Mouse (Mus musculus) neural tube, embryonic 12.5 days (tissue): Measurements from ENCODE around the gene Arnt. TPM values are rescaled to one million over a fixed set of nuclear protein-coding genes. Genes with fewer than 3 reads are reported as not detected.

ENCODE experiments used
- ATAC-seq: fragments of 200-750 bp; cut with Nextera tagmentation; 2 replicates; pipeline ENCODE4 v1.8.0; 2017; ENCODE audit warnings: low read depth, mild to moderate bottlenecking, moderate TSS enrichment, moderate library complexity; ENCODE audit not compliant: low FRiP score
- H3K27ac ChIP-seq: fragments of 300-500 bp; sonication (generic); 2 replicates; pipeline ENCODE4 v1.5.1; 2016
- H3K27me3 ChIP-seq: fragments of 300-500 bp; sonication (generic); replicated peaks from 2 replicates; pipeline ENCODE4 v1.6.1; 2016; ENCODE audit warnings: mild to moderate bottlenecking
- H3K36me3 ChIP-seq: fragments of 300-500 bp; sonication (generic); 2 replicates; pipeline ENCODE4 v1.6.1; 2016; ENCODE audit warnings: mild to moderate bottlenecking
- H3K4me1 ChIP-seq: fragments of 300-500 bp; sonication (generic); 2 replicates; pipeline ENCODE4 v1.6.1; 2016
- H3K4me2 ChIP-seq: fragments of 300-500 bp; sonication (generic); replicated peaks from 2 replicates; pipeline ENCODE4 v1.6.1; 2016; ENCODE audit warnings: mild to moderate bottlenecking
- H3K4me3 ChIP-seq: fragments of 300-500 bp; sonication (generic); 2 replicates; pipeline ENCODE4 v1.5.1; 2016
- H3K9ac ChIP-seq: fragments of 300-500 bp; sonication (generic); 2 replicates; pipeline ENCODE4 v1.6.1; 2016; ENCODE audit warnings: mild to moderate bottlenecking
- H3K9me3 ChIP-seq: fragments of 300-500 bp; sonication (generic); 2 replicates; pipeline ENCODE4 v1.6.1; 2016; ENCODE audit warnings: mild to moderate bottlenecking
- WGBS: fragments of 180-500 bp; shearing (Covaris S2); methylation state at CpG from one replicate; pipeline ENCODE4 v1.1.7; 2016; 5-methylcytosine and 5-hydroxymethylcytosine counted together
- polyA plus RNA-seq: library from polyadenylated mRNA; unstranded; fragments of >200 nt; fragmentation: Nextera tagmentation; extraction: Ambion mirVana; gene quantifications from 2 replicates; pipeline ENCODE4 v1.2.1, GENCODE M21; 2016

Gene Arnt
- polyA plus RNA-seq, 1 experiment from 2014 or later: 33.2 TPM

DNA sequence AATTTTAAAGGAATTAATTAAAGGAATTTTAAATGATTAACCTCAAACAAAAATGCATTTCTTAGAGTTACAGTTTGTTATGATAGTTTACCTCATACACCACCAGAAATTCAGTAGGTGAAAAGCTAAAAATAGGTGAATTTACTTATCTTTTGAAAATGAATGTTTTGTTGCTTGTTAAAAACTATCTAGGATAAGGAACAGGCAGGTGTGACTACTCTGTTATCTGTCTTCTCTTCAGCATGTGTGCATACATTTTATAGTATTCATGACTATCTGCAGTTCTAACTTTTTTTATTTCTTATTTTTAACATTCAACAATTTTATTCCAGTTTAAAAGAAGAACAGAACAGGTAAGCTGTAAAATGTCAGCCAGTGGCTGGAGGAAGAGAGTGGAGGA is 29.7 kb downstream of the Arnt start:
- no peaks in the 10 kb centered on the region for H3K9me3 ChIP-seq
- no peak overlapping the region for H3K9ac ChIP-seq
- no peaks in the 10 kb centered on the region for H3K4me1 ChIP-seq
- peaks cover 14% of the 10 kb centered on the region for H3K36me3 ChIP-seq
- no peak for ATAC-seq
- no peak overlapping the region for H3K27ac ChIP-seq
- H3K27me3 ChIP-seq: no peaks in the 10 kb centered on the region
- H3K4me2 ChIP-seq: no peak overlapping the region
- H3K4me3 ChIP-seq: no peak overlapping the region

DNA sequence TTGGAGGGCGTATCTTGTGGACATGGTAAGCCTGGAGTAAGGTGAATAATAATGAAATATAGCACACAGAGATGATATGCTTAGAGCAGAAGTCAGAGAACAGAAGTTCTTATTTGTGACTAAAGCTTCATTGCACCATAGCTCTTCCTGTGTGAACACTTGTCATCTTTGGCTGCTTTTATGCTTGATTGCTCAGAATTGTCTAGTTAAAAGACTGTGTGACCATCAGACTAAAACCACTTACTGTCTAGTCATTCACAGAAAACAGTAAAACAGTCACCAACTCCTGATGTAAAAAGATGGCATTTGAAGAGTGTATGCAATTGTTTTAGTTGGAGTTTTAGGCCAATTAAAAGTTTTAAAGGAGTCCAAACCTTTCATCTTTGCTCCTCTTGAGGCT is 44.8 kb downstream of the Arnt start:
- no peak overlapping the region for H3K27ac ChIP-seq
- ATAC-seq: no peak
- H3K4me1 ChIP-seq: no peaks in the 10 kb centered on the region
- H3K27me3 ChIP-seq: no peaks in the 10 kb centered on the region
- peaks cover 47% of the 10 kb centered on the region for H3K36me3 ChIP-seq
- no peak overlapping the region for H3K9ac ChIP-seq
- H3K9me3 ChIP-seq: no peaks in the 10 kb centered on the region
- no peak overlapping the region for H3K4me2 ChIP-seq
- WGBS: 100% methylated on average over 1 of the region's 1 CpGs
- no peak overlapping the region for H3K4me3 ChIP-seq

DNA sequence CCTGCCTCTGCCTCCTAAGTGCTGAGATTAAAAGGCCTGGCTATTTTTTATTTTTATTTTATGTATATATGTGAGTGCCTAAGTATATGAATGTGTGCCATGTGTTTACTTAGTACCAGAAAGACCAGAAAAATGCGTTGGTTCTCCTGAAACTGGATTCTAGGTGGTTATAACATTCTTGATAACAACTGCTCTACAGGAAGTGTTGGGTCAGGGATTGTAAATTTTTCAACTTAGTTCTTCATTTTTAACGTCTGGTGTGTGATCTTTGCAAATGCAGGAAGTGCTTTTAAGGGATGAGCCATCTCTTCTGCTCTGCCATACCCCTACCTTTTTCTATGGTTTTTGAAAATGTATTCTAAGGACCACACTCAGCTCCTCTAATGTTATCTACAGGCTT is 52.2 kb downstream of the Arnt start:
- WGBS: 90% methylated on average over 2 of the region's 2 CpGs
- Histone ChIP-seq H3K4me2 (no peak overlapping the region), H3K9me3 (no peaks in the 10 kb centered on the region), H3K9ac (no peak overlapping the region), H3K27me3 (no peaks in the 10 kb centered on the region), H3K27ac (no peak overlapping the region), H3K4me1 (no peaks in the 10 kb centered on the region), H3K36me3 (peaks cover 48% of the 10 kb centered on the region), H3K4me3 (no peak overlapping the region)
- ATAC-seq: no peak

DNA sequence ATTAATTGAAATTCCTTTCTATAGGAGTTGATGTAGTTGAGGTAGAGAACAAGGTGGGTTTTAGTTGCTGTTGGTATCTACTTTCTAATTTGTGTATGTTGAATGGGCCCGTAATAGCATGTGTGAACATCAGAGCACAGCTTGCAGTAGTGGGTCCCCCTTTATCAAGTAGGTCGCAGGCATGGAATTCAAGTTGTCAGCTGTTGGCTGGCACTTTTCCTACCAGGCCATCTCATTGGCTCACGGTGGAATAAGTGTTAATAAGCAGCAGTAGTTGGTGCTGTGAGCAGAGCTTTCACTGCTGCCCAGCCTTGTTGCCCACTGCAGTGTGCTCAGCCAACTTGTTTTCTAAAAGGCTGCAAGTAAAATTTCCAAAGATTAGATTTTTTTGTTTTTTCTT is 54.5 kb downstream of the Arnt start:
- Histone ChIP-seq H3K4me1 (no peaks in the 10 kb centered on the region), H3K4me2 (no peak overlapping the region), H3K27me3 (no peaks in the 10 kb centered on the region), H3K36me3 (peaks cover 60% of the 10 kb centered on the region), H3K4me3 (no peak overlapping the region), H3K27ac (no peak overlapping the region), H3K9me3 (no peaks in the 10 kb centered on the region), H3K9ac (no peak overlapping the region)
- ATAC-seq: no peak
- 93% methylated on average over 3 of the region's 3 CpGs for WGBS

DNA sequence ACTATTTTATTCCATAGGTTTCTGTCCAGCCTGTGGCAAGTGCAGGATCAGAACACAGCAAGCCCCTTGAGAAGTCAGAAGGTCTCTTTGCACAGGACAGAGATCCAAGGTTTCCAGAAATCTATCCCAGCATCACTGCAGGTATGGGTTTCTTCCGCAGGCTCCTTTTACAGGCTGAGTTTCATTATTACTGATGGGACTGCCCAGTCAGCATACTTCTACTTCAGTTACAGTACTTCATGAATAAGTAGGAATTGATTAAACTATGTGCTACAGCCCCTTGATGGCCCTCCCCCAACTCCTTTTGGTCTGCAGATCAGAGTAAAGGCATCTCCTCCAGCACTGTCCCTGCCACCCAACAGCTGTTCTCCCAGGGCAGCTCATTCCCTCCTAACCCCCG is 56.0 kb downstream of the Arnt start:
- WGBS: 97% methylated on average over 2 of the region's 2 CpGs

DNA sequence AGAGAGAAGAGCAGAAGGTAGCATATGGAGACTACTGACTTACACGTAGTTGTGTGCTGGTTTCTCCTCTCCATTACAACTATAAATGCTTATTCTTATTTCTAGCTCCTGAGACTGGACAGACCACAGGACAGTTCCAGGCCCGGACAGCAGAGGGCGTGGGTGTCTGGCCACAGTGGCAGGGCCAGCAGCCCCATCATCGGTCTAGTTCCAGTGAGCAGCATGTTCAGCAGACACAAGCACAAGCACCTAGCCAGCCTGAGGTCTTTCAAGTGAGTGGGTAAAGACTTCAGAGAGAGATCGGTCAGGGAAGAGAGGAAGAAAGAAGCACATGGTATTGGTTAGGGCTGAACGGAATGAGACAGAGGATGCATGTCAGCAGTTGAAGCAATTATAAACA is 60.2 kb downstream of the Arnt start:
- Histone ChIP-seq H3K27me3 (no peaks in the 10 kb centered on the region), H3K9ac (no peak overlapping the region), H3K36me3 (peaks cover 57% of the 10 kb centered on the region), H3K4me3 (no peak overlapping the region), H3K9me3 (no peaks in the 10 kb centered on the region), H3K27ac (no peak overlapping the region), H3K4me1 (no peaks in the 10 kb centered on the region), H3K4me2 (no peak overlapping the region)
- ATAC-seq: no peak
- 68% methylated on average over 6 of the region's 6 CpGs for WGBS

More for the DNA sequence above, 56.0 kb downstream of the Arnt start:
- no peak overlapping the region for H3K27ac ChIP-seq
- peaks cover 73% of the 10 kb centered on the region for H3K36me3 ChIP-seq
- H3K4me1 ChIP-seq: no peaks in the 10 kb centered on the region
- no peak overlapping the region for H3K9ac ChIP-seq
- no peak overlapping the region for H3K4me2 ChIP-seq
- no peaks in the 10 kb centered on the region for H3K9me3 ChIP-seq
- no peak for ATAC-seq
- H3K27me3 ChIP-seq: no peaks in the 10 kb centered on the region
- no peak overlapping the region for H3K4me3 ChIP-seq

DNA sequence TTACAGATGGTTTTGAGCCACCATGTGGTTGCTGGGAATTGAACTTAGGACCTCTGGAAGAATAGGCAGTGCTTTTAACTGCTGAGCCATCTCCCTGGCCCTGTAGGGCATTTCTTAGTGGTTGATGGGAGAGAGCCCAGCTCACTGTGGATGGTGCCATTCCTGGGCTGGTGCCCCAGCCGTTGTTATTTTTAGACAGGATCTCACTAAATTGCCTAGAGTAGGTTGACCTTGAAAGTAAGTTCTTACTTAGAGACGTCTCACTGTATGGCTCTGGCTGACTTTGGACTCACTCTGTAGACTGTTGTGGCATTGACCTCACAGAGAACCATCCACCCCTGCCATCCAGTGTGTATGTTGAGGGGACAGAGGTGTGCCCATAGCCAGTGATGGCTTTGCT is 64.0 kb downstream of the Arnt start:
- no peak for ATAC-seq
- peaks cover 9% of the 10 kb centered on the region for H3K4me1 ChIP-seq
- H3K36me3 ChIP-seq: peaks cover 30% of the 10 kb centered on the region
- H3K4me2 ChIP-seq: no peak overlapping the region
- H3K9ac ChIP-seq: no peak overlapping the region
- WGBS: 91% methylated on average over 2 of the region's 2 CpGs
- H3K4me3 ChIP-seq: no peak overlapping the region
- H3K27ac ChIP-seq: no peak overlapping the region
- H3K9me3 ChIP-seq: no peaks in the 10 kb centered on the region
- no peaks in the 10 kb centered on the region for H3K27me3 ChIP-seq

DNA sequence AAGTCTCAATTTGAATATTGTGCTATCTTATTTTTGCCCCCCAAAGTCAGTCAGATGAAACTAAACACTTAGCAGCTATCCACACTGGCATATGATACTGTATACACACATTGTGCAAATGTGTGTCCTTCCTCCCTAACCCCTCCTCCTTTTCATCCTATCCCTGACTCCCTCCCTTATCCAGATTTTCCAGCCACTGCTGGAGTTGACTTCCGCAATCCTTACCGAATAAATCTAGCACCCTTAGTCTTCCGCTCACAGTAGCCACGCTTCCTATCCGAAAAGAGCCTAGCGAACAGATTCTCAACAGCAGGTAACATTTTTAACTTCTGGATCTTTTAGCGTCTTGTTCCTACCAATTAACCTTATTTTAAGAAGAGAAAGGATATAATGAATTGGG is 64.8 kb downstream of the Arnt start, which contains the start of gene Ctsk:
TSS of gene Ctsk (plus strand) at position 233 of the 400 bp plus-strand sequence.
- 87% methylated on average over 7 of the region's 7 CpGs for WGBS
- ATAC-seq: no peak
- no peak within 1 kb of the TSS for H3K9ac ChIP-seq
- H3K4me1 ChIP-seq: peaks cover 9% of the 10 kb centered on the region
- no peaks in the 10 kb centered on the region for H3K9me3 ChIP-seq
- no peak within 1 kb of the TSS for H3K27ac ChIP-seq
- H3K4me2 ChIP-seq: no peak within 1 kb of the TSS
- H3K4me3 ChIP-seq: no peak within 1 kb of the TSS
- H3K36me3 ChIP-seq: peaks cover 24% of the 10 kb centered on the region
- H3K27me3 ChIP-seq: no peaks in the 10 kb centered on the region

DNA sequence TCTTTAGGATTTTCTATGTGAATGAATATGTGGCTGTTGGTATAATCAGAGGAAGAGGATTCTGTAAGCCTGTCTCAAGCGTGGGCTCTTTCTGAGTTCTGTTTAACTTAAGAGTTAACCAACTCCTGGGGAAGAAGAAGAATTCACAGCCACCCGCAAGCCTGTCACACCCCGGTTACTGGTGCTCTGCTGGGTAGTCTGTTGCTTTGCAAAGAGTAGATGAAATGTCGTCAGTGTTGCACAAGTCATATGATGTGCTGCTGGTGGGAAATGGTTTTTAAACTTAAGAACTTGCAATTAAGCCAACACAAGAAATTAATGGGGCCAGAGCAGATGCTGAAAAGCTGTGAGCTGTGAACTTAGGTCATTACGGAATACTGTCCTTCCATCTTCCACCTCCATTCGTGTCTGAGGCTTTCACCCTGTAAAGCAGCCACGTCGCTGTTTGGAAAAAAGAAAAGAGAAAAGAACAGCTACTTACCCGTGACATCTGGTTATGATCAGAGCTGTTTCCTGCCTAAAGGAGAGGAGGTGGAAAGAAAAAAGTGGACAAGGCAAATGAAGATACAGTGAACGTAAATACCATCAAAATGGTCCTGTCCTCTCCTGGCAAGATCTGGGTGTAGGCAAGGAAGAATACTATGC is 65.4 kb downstream of the Arnt start:
- no peak overlapping the region for H3K27ac ChIP-seq
- no peaks in the 10 kb centered on the region for H3K9me3 ChIP-seq
- no peak overlapping the region for H3K4me2 ChIP-seq
- peaks cover 9% of the 10 kb centered on the region for H3K4me1 ChIP-seq
- no peaks in the 10 kb centered on the region for H3K27me3 ChIP-seq
- H3K9ac ChIP-seq: no peak overlapping the region
- H3K36me3 ChIP-seq: peaks cover 18% of the 10 kb centered on the region
- 74% methylated on average over 10 of the region's 10 CpGs for WGBS
- ATAC-seq: no peak
- H3K4me3 ChIP-seq: no peak overlapping the region

DNA sequence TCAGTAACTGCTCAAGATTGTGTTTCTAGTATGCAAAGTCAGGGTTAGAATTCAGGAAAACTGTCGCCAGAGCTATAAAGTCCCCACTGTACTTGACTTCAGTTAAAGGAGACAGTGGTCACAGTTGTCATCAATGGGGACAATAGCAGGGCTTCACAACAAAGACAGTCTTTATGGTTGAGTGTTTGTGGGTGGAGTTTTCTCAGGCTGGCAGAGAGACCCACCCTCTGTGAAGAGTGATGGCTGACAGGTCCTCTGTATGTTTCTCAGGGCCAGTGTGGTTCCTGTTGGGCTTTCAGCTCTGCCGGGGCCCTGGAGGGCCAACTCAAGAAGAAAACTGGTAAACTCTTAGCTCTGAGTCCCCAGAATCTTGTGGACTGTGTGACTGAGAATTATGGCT is 68.1 kb downstream of the Arnt start:
- H3K4me1 ChIP-seq: peaks cover 9% of the 10 kb centered on the region
- H3K27me3 ChIP-seq: no peaks in the 10 kb centered on the region
- H3K36me3 ChIP-seq: peaks cover 10% of the 10 kb centered on the region; the same call in 1 of the 2 replicates
- no peak overlapping the region for H3K27ac ChIP-seq
- H3K4me2 ChIP-seq: peak overlapping the region; percentile 30
- no peak overlapping the region for H3K9ac ChIP-seq
- no peak overlapping the region for H3K4me3 ChIP-seq
- ATAC-seq: peak; percentile 56; the same call in 1 of the 2 replicates
- WGBS: 7% methylated on average over 2 of the region's 2 CpGs
- H3K9me3 ChIP-seq: no peaks in the 10 kb centered on the region

DNA sequence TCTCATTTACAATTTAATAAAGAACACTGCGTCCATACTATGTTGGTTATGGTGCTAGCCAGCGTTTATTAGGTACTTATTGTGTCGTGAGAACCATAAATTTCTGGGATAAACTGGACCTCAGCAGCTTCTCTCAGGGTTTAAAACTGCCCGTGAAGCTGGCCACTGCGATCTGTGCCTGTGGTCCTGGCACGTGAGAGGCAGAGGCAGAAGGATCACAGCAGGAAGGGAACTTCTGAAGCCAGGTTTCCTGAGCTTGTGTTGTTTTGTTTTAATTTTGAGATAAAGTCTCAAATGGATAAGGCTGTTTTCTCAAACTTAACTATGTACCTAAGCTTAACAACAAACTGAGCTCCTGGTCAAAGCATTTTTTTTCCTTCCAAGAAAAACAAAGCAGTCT is 75.2 kb downstream of the Arnt start:
- Histone ChIP-seq H3K4me3 (no peak overlapping the region), H3K4me1 (no peaks in the 10 kb centered on the region), H3K4me2 (no peak overlapping the region), H3K27me3 (no peaks in the 10 kb centered on the region), H3K36me3 (peaks cover 10% of the 10 kb centered on the region; the same call in 1 of the 2 replicates), H3K9ac (no peak overlapping the region), H3K9me3 (no peaks in the 10 kb centered on the region), H3K27ac (no peak overlapping the region)
- no peak for ATAC-seq
- WGBS: 77% methylated on average over 6 of the region's 6 CpGs

DNA sequence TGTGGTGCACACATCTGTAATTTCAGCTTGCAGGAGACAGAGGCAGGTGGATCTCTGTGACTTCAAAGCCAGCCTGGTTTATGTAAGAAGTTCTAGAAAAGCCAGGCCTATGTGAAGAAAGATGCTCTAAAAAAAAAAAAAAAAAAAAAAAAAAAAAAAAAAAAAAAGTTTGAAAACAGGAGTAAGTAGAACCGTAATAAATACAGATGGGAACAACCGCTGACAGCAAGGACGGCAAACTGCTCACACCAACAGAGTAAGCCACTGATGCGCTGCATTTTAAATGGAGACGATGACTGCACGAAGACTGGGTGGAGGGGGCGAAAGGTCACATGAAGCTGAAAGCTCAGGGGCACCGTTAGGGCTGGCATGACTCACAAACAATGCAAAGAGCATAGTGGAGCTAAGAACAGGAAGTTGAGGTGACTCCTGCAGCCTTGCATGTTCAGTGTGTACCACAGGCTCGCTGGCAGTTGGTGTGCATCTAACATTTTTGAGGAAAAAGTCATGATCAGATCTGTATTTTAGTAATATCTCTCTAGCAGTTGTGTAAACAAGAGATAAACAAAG is 77.5 kb downstream of the Arnt start:
- Histone ChIP-seq H3K36me3 (peaks cover 6% of the 10 kb centered on the region; the same call in 1 of the 2 replicates), H3K27ac (no peak overlapping the region), H3K4me1 (no peaks in the 10 kb centered on the region), H3K9ac (no peak overlapping the region), H3K4me3 (no peak overlapping the region), H3K27me3 (no peaks in the 10 kb centered on the region), H3K4me2 (no peak overlapping the region), H3K9me3 (no peaks in the 10 kb centered on the region)
- ATAC-seq: no peak
- WGBS: 70% methylated on average over 9 of the region's 9 CpGs

DNA sequence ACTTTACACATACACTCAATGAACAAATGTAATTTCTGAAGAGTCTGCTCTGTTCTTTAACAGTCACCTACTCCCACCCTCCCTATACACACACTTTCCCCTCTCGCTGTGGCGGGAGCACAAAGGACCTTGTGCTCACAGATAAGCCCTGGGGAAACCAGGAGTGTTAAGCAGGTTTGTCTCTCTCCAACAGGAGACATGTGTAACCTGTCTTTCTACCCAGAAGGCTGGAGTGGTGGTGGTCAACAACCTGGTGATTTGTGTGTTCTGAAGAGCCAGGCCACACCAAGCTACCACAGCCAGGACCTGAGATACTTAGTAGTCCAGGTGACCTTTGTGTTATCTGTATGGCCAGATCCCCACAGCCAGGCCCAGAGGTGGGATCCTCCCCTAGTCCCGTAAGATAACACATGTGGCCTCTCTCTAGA is 82.4 kb downstream of the Arnt start:
- no peak overlapping the region for H3K4me3 ChIP-seq
- H3K9me3 ChIP-seq: no peaks in the 10 kb centered on the region
- ATAC-seq: no peak
- H3K4me2 ChIP-seq: no peak overlapping the region
- 87% methylated on average over 3 of the region's 3 CpGs for WGBS
- H3K27ac ChIP-seq: no peak overlapping the region
- no peaks in the 10 kb centered on the region for H3K27me3 ChIP-seq
- no peaks in the 10 kb centered on the region for H3K4me1 ChIP-seq
- no peaks in the 10 kb centered on the region for H3K36me3 ChIP-seq
- H3K9ac ChIP-seq: no peak overlapping the region
